Mouse (Mus musculus) forebrain, embryonic 13.5 days (tissue): ENCODE measurements around the gene Hdac9. TPM values are rescaled to one million over a fixed set of nuclear protein-coding genes. Genes with fewer than 3 reads are reported as not detected.

Experiments
- ATAC-seq: fragments of 200-750 bp; cut with Nextera tagmentation; 2 replicates; pipeline ENCODE4 v1.8.0; 2017
- H3K27ac ChIP-seq: fragments of 300-500 bp; sonication (generic); 2 replicates; pipeline ENCODE4 v1.5.1; 2015; ENCODE audit warnings: inconsistent platforms, mild to moderate bottlenecking, moderate library complexity
- H3K27me3 ChIP-seq: fragments of 300-500 bp; sonication (generic); 2 replicates; pipeline ENCODE4 v1.6.1; 2015; ENCODE audit warnings: mild to moderate bottlenecking, inconsistent platforms
- H3K36me3 ChIP-seq: fragments of 300-500 bp; sonication (generic); 2 replicates; pipeline ENCODE4 v1.6.1; 2015; ENCODE audit warnings: mild to moderate bottlenecking, inconsistent platforms; ENCODE audit not compliant: poor library complexity, severe bottlenecking
- H3K4me1 ChIP-seq: fragments of 300-500 bp; sonication (generic); 2 replicates; pipeline ENCODE4 v1.6.1; 2015; ENCODE audit warnings: inconsistent platforms
- H3K4me2 ChIP-seq: fragments of 300-500 bp; sonication (generic); 2 replicates; pipeline ENCODE4 v1.6.1; 2015; ENCODE audit warnings: inconsistent platforms, mild to moderate bottlenecking, moderate library complexity
- H3K4me3 ChIP-seq: fragments of 300-500 bp; sonication (generic); 2 replicates; pipeline ENCODE4 v1.5.1; 2015; ENCODE audit warnings: mild to moderate bottlenecking, inconsistent platforms
- H3K9ac ChIP-seq: fragments of 300-500 bp; sonication (generic); 2 replicates; pipeline ENCODE4 v1.6.1; 2015; ENCODE audit warnings: mild to moderate bottlenecking, inconsistent platforms
- H3K9me3 ChIP-seq: fragments of 300-500 bp; sonication (generic); replicated peaks from 2 replicates; pipeline ENCODE4 v1.6.1; 2016; ENCODE audit warnings: inconsistent platforms
- WGBS: fragments of 180-500 bp; shearing (Covaris S2); methylation state at CpG from one replicate; pipeline ENCODE4 v1.1.7; 2015; 5-methylcytosine and 5-hydroxymethylcytosine counted together
- polyA plus RNA-seq: library from polyadenylated mRNA; unstranded; fragments of >200 nt; fragmentation: Nextera tagmentation; extraction: Ambion mirVana; gene quantifications from 2 replicates; pipeline ENCODE4 v1.2.1, GENCODE M21; 2015

Gene Hdac9
- 10.5 and 11.1 TPM in 2 replicates for polyA plus RNA-seq

GRCm38 (mm10) chr12:34916995-34917394, at the start of gene Hdac9:
Gene Hdac9, minus strand, starts transcription at chr12:34917095.
- H3K4me1 ChIP-seq = 0 out of 2 replicates have a peak, but pooled peaks cover 4% of the 10 kb centered on the region
- no peak within 1 kb of the TSS for H3K27ac ChIP-seq
- no peaks in the 10 kb centered on the region for H3K9me3 ChIP-seq
- no peak within 1 kb of the TSS for H3K4me2 ChIP-seq
- H3K9ac ChIP-seq = no peak within 1 kb of the TSS
- no peak for ATAC-seq
- no peaks in the 10 kb centered on the region for H3K27me3 ChIP-seq
- H3K4me3 ChIP-seq = no peak within 1 kb of the TSS
- 50% methylated on average over 1 of the region's 1 CpGs for WGBS
- no peaks in the 10 kb centered on the region for H3K36me3 ChIP-seq

- no peak overlapping the region for H3K4me3 ChIP-seq
- H3K9ac ChIP-seq = no peak overlapping the region
- H3K36me3 ChIP-seq = no peaks in the 10 kb centered on the region
- H3K4me2 ChIP-seq = no peak overlapping the region
- H3K27ac ChIP-seq = no peak overlapping the region
- H3K9me3 ChIP-seq = no peaks in the 10 kb centered on the region
- no peaks in the 10 kb centered on the region for H3K27me3 ChIP-seq
- 84% methylated on average over 6 of the region's 6 CpGs for WGBS
- no peak for ATAC-seq
- no peaks in the 10 kb centered on the region for H3K4me1 ChIP-seq
Observed at GRCm38 (mm10) chr12:34949066-34949706, 32.3 kb upstream of the Hdac9 start.

GRCm38 (mm10) chr12:34937918-34938317, 21.0 kb upstream of the Hdac9 start:
- Histone ChIP-seq H3K9ac (no peak overlapping the region), H3K4me2 (no peak overlapping the region), H3K27me3 (no peaks in the 10 kb centered on the region), H3K9me3 (peaks cover 12% of the 10 kb centered on the region; the same call in 1 of the 2 replicates), H3K27ac (no peak overlapping the region), H3K4me3 (no peak overlapping the region), H3K36me3 (no peaks in the 10 kb centered on the region), H3K4me1 (no peaks in the 10 kb centered on the region)
- ATAC-seq = no peak
- 95% methylated on average over 1 of the region's 1 CpGs for WGBS

GRCm38 (mm10) chr12:34908008-34908407, 8.9 kb downstream of the Hdac9 start:
- ATAC-seq = no peak
- no peaks in the 10 kb centered on the region for H3K9me3 ChIP-seq
- no peak overlapping the region for H3K9ac ChIP-seq
- peaks cover 6% of the 10 kb centered on the region; the same call in 1 of the 2 replicates for H3K4me1 ChIP-seq
- H3K4me2 ChIP-seq = no peak overlapping the region
- H3K36me3 ChIP-seq = no peaks in the 10 kb centered on the region
- H3K27ac ChIP-seq = no peak overlapping the region
- peaks cover 26% of the 10 kb centered on the region; the same call in 1 of the 2 replicates for H3K27me3 ChIP-seq
- WGBS = 71% methylated on average over 2 of the region's 2 CpGs
- H3K4me3 ChIP-seq = no peak overlapping the region

GRCm38 (mm10) chr12:34907506-34907850, 9.4 kb downstream of the Hdac9 start:
- peak overlapping the region; percentile 71 for H3K9ac ChIP-seq
- H3K36me3 ChIP-seq = no peaks in the 10 kb centered on the region
- H3K4me2 ChIP-seq = peak overlapping the region; percentile 87
- ATAC-seq = peak; percentile 78
- peaks cover 6% of the 10 kb centered on the region; the same call in 1 of the 2 replicates for H3K4me1 ChIP-seq
- H3K27ac ChIP-seq = no peak overlapping the region
- 4% methylated on average over 10 of the region's 10 CpGs for WGBS
- peaks cover 26% of the 10 kb centered on the region; the same call in 1 of the 2 replicates for H3K27me3 ChIP-seq
- peak overlapping the region; percentile 76 for H3K4me3 ChIP-seq
- H3K9me3 ChIP-seq = no peaks in the 10 kb centered on the region

GRCm38 (mm10) chr12:34906704-34907505, 10.0 kb downstream of the Hdac9 start:
- peaks cover 6% of the 10 kb centered on the region; the same call in 1 of the 2 replicates for H3K4me1 ChIP-seq
- H3K36me3 ChIP-seq = no peaks in the 10 kb centered on the region
- H3K4me3 ChIP-seq = peak overlapping the region; percentile 76
- H3K27ac ChIP-seq = no peak overlapping the region
- H3K4me2 ChIP-seq = peak overlapping the region; percentile 87
- ATAC-seq = peak; percentile 92
- peak overlapping the region; percentile 71 for H3K9ac ChIP-seq
- peaks cover 26% of the 10 kb centered on the region; the same call in 1 of the 2 replicates for H3K27me3 ChIP-seq
- H3K9me3 ChIP-seq = no peaks in the 10 kb centered on the region
- WGBS = under 1% methylated on average over 65 of the region's 107 CpGs

- ATAC-seq = no peak
- peaks cover 26% of the 10 kb centered on the region; the same call in 1 of the 2 replicates for H3K27me3 ChIP-seq
- H3K36me3 ChIP-seq = no peaks in the 10 kb centered on the region
- peak overlapping the region; percentile 76 for H3K4me3 ChIP-seq
- H3K4me1 ChIP-seq = peaks cover 6% of the 10 kb centered on the region; the same call in 1 of the 2 replicates
- H3K9ac ChIP-seq = peak overlapping the region; percentile 71
- H3K4me2 ChIP-seq = peak overlapping the region; percentile 87
- no peaks in the 10 kb centered on the region for H3K9me3 ChIP-seq
- WGBS = 1% methylated on average over 10 of the region's 10 CpGs
- no peak overlapping the region for H3K27ac ChIP-seq
Observed at GRCm38 (mm10) chr12:34906376-34906703, 10.6 kb downstream of the Hdac9 start.

- Histone ChIP-seq H3K9me3 (no peaks in the 10 kb centered on the region), H3K4me1 (peaks cover 6% of the 10 kb centered on the region; the same call in 1 of the 2 replicates), H3K27me3 (peaks cover 5% of the 10 kb centered on the region; the same call in 1 of the 2 replicates), H3K9ac (no peak overlapping the region), H3K4me2 (no peak overlapping the region), H3K4me3 (no peak overlapping the region), H3K36me3 (no peaks in the 10 kb centered on the region), H3K27ac (no peak overlapping the region)
- WGBS = 48% methylated on average over 8 of the region's 8 CpGs
- peak; percentile 37; the same call in 1 of the 2 replicates for ATAC-seq
Observed at GRCm38 (mm10) chr12:34900241-34900640, 16.7 kb downstream of the Hdac9 start.

- ATAC-seq = no peak
- 0 out of 2 replicates have a peak, but pooled peaks cover 1% of the 10 kb centered on the region for H3K4me1 ChIP-seq
- no peaks in the 10 kb centered on the region for H3K27me3 ChIP-seq
- WGBS = 80% methylated on average over 5 of the region's 5 CpGs
- H3K27ac ChIP-seq = no peak overlapping the region
- no peak overlapping the region for H3K9ac ChIP-seq
- H3K36me3 ChIP-seq = no peaks in the 10 kb centered on the region
- no peaks in the 10 kb centered on the region for H3K9me3 ChIP-seq
- H3K4me3 ChIP-seq = no peak overlapping the region
- no peak overlapping the region for H3K4me2 ChIP-seq
Observed at GRCm38 (mm10) chr12:34894867-34895266, 22.0 kb downstream of the Hdac9 start.

GRCm38 (mm10) chr12:34888694-34889093, 28.2 kb downstream of the Hdac9 start:
- no peaks in the 10 kb centered on the region for H3K36me3 ChIP-seq
- 74% methylated on average over 4 of the region's 4 CpGs for WGBS
- no peak overlapping the region for H3K4me2 ChIP-seq
- no peaks in the 10 kb centered on the region for H3K27me3 ChIP-seq
- H3K9me3 ChIP-seq = no peaks in the 10 kb centered on the region
- H3K9ac ChIP-seq = no peak overlapping the region
- H3K27ac ChIP-seq = no peak overlapping the region
- ATAC-seq = no peak
- no peaks in the 10 kb centered on the region for H3K4me1 ChIP-seq
- no peak overlapping the region for H3K4me3 ChIP-seq

GRCm38 (mm10) chr12:34874926-34875325, 42.0 kb downstream of the Hdac9 start:
- Histone ChIP-seq H3K9ac (no peak overlapping the region), H3K36me3 (no peaks in the 10 kb centered on the region), H3K4me2 (no peak overlapping the region), H3K9me3 (no peaks in the 10 kb centered on the region), H3K4me3 (no peak overlapping the region), H3K27me3 (no peaks in the 10 kb centered on the region), H3K4me1 (no peaks in the 10 kb centered on the region), H3K27ac (no peak overlapping the region)
- no peak for ATAC-seq
- WGBS = 59% methylated on average over 2 of the region's 2 CpGs

- Histone ChIP-seq H3K36me3 (no peaks in the 10 kb centered on the region), H3K4me1 (no peaks in the 10 kb centered on the region), H3K4me2 (no peak overlapping the region), H3K27ac (no peak overlapping the region), H3K9me3 (no peaks in the 10 kb centered on the region), H3K9ac (no peak overlapping the region), H3K27me3 (no peaks in the 10 kb centered on the region), H3K4me3 (no peak overlapping the region)
- no peak for ATAC-seq
- 63% methylated on average over 7 of the region's 7 CpGs for WGBS
Observed at GRCm38 (mm10) chr12:34871028-34871427, 45.9 kb downstream of the Hdac9 start.
